Comparison of ENCODE assay signal across 9 mouse cellular contexts in genomic region chr2:73431959-73432396, GRCm38 (mm10). TPM values are rescaled to one million over a fixed set of nuclear protein-coding genes. Genes with fewer than 3 reads are reported as not detected.
DNase-seq lines count a peak whose midpoint lies in the region; ATAC-seq and TF ChIP-seq lines count a peak whose summit lies in the region.
"Had no signal": no experiment of that assay in that cellular context is flagged by ENCODE, and none has a peak within 500 bp of the region (broad histone marks: within the 10 kb centered on the region; RNA-seq: fewer than 3 reads in every experiment).

No protein-coding gene starts in this region.

- WGBS in kidney, postnatal 0 days: 30% methylated on average over 14 of the region's 14 CpGs
- 35% methylated on average over 14 of the region's 14 CpGs for WGBS in hindbrain, embryonic 11.5 days
- 27% methylated on average over 14 of the region's 14 CpGs for WGBS in midbrain, embryonic 12.5 days

- H3K4me2 ChIP-seq in kidney, postnatal 0 days (ENCODE audit: low read length): peak overlapping the region; percentile 32
- no peak overlapping the region for H3K4me2 ChIP-seq in hindbrain, embryonic 11.5 days (replicated peaks; ENCODE audit: low read depth, low read length)
- H3K4me2 ChIP-seq in midbrain, embryonic 12.5 days (replicated peaks): peak overlapping the region; percentile 40

- ATAC-seq in kidney, postnatal 0 days (replicated peaks; ENCODE audit: low FRiP score, low read depth): no peak
- no peak for ATAC-seq in hindbrain, embryonic 11.5 days (ENCODE audit: low FRiP score)
- ATAC-seq in midbrain, embryonic 12.5 days (ENCODE audit: low FRiP score, low read depth): no peak

- H3K27ac ChIP-seq in kidney, postnatal 0 days: no peak overlapping the region; the same call in 1 of the 2 replicates
- H3K27ac ChIP-seq in hindbrain, embryonic 11.5 days (ENCODE audit: low read depth, low read length): peak overlapping the region; percentile 45; the same call in 1 of the 2 replicates
- peak overlapping the region; percentile 63 for H3K27ac ChIP-seq in midbrain, embryonic 12.5 days (replicated peaks)
- H3K27ac ChIP-seq: heart, adult 2 months had no signal

- no peaks in the 10 kb centered on the region for H3K4me1 ChIP-seq in kidney, postnatal 0 days (replicated peaks; ENCODE audit: insufficient read depth, low read length)
- no peaks in the 10 kb centered on the region for H3K4me1 ChIP-seq in hindbrain, embryonic 11.5 days (replicated peaks; ENCODE audit: control insufficient read depth, insufficient read depth, low read length)
- 0 out of 2 replicates have a peak, but pooled peaks cover 5% of the 10 kb centered on the region for H3K4me1 ChIP-seq in midbrain, embryonic 12.5 days

- no peak for TF ChIP-seq POLR2A in brain, embryonic 14.5 days (IDR thresholded peaks at IDR 0.05; ENCODE audit: borderline replicate concordance, extremely low read depth, insufficient read depth, insufficient read length, poor library complexity, severe bottlenecking)

- H3K36me3 ChIP-seq in kidney, postnatal 0 days (ENCODE audit: insufficient read depth, low read length): peaks cover 28% of the 10 kb centered on the region; the same call in 1 of the 2 replicates
- H3K36me3 ChIP-seq in hindbrain, embryonic 11.5 days (ENCODE audit: control insufficient read depth, insufficient read depth, low read length): no peaks in the 10 kb centered on the region
- H3K36me3 ChIP-seq in midbrain, embryonic 12.5 days: peaks cover 6% of the 10 kb centered on the region; the same call in 1 of the 2 replicates

- H3K9me3 ChIP-seq in kidney, postnatal 0 days (replicated peaks; ENCODE audit: low read length): no peaks in the 10 kb centered on the region
- H3K9me3 ChIP-seq in hindbrain, embryonic 11.5 days (ENCODE audit: control insufficient read depth, low read length): no peaks in the 10 kb centered on the region
- H3K9me3 ChIP-seq in midbrain, embryonic 12.5 days: no peaks in the 10 kb centered on the region

- no peaks in the 10 kb centered on the region for H3K27me3 ChIP-seq in kidney, postnatal 0 days (ENCODE audit: insufficient read depth, low read length)
- H3K27me3 ChIP-seq in hindbrain, embryonic 11.5 days (ENCODE audit: control insufficient read depth, insufficient read depth, low read length): no peaks in the 10 kb centered on the region
- no peaks in the 10 kb centered on the region for H3K27me3 ChIP-seq in midbrain, embryonic 12.5 days

- TF ChIP-seq CTCF in kidney, postnatal 0 days (IDR thresholded peaks at IDR 0.05; ENCODE audit: low read depth): no peak
- no peak for TF ChIP-seq CTCF in brain, embryonic 14.5 days (IDR thresholded peaks at IDR 0.05; ENCODE audit: borderline replicate concordance, extremely low read depth, insufficient read depth, insufficient read length)

- H3K9ac ChIP-seq in kidney, postnatal 0 days (ENCODE audit: low read depth, low read length): no peak overlapping the region
- H3K9ac ChIP-seq in hindbrain, embryonic 11.5 days (ENCODE audit: low read depth, low read length): no peak overlapping the region
- no peak overlapping the region; the same call in 1 of the 2 replicates for H3K9ac ChIP-seq in midbrain, embryonic 12.5 days (replicated peaks)

- peak; percentile 73 for DNase-seq in kidney, postnatal 0 days (ENCODE audit: low spot score)
- DNase-seq in kidney, adult 11 months: no peak
- DNase-seq in brain, embryonic 14.5 days (ENCODE audit: low read depth): peak; percentile 68
- DNase-seq in hindbrain, embryonic 11.5 days (ENCODE audit: low spot score): peak; percentile 27
- no peak for DNase-seq in urinary bladder, postnatal 25 days (ENCODE audit: low spot score)
- DNase-seq in T-cell, adult 2 months (ENCODE audit: low spot score): no peak
- no peak for DNase-seq in adrenal gland, adult (ENCODE audit: inconsistent age in 2 of 2, low spot score in 1 of 2)

- no peak overlapping the region for H3K4me3 ChIP-seq in kidney, postnatal 0 days (replicated peaks; ENCODE audit: low read depth, low read length)
- H3K4me3 ChIP-seq in hindbrain, embryonic 11.5 days (ENCODE audit: low read depth, low read length): no peak overlapping the region
- H3K4me3 ChIP-seq in midbrain, embryonic 12.5 days: no peak overlapping the region
- H3K4me3 ChIP-seq: heart, adult 2 months had no signal

RNA-seq across cellular contexts. Expression of gene Gpr155, which starts 45.6 kb away (rescaled TPM):
- polyA plus RNA-seq in kidney, postnatal 0 days (2015; fragmentation: Nextera tagmentation; extraction: Ambion mirVana): 9.4 and 9.8 TPM in 2 replicates
- polyA plus RNA-seq in brain, embryonic 14.5 days (2012; rRNA removed): 7.7 and 8.8 TPM in 2 replicates
- polyA plus RNA-seq in hindbrain, embryonic 11.5 days (2014; fragmentation: Nextera tagmentation; extraction: Ambion mirVana): 5.2 and 6.7 TPM in 2 replicates
- polyA plus RNA-seq in midbrain, embryonic 12.5 days (2016; fragmentation: Nextera tagmentation; extraction: Ambion mirVana): 7.1 and 8.0 TPM in 2 replicates

Comparison
In these comparisons a context has a peak if more than half of its experiments do, and no peak if none do; other contexts are left out.
1. DNase-seq: peak in kidney, postnatal 0 days (single experiment), brain, embryonic 14.5 days (single experiment) and hindbrain, embryonic 11.5 days (single experiment); none in kidney, adult 11 months (single experiment), urinary bladder, postnatal 25 days (single experiment), T-cell, adult 2 months (single experiment) and adrenal gland, adult (0 of 2).